Mouse (Mus musculus): ENCODE measurements around the gene Dlk1.
"Not testable (repeated sequence)": the region's sequence is repeated elsewhere in the genome, so short reads cannot be mapped to it uniquely, and the experiment has no call there.

Gene Dlk1

GRCm38 (mm10) chr12:109475501-109475900 is 22.9 kb downstream of the Dlk1 start:
- no peak for DNase-seq (ENCODE audit: low spot score)

GRCm38 (mm10) chr12:109486525-109486924 is 33.9 kb downstream of the Dlk1 start:
- DNase-seq (ENCODE audit: low spot score), result not testable (repeated sequence)

GRCm38 (mm10) chr12:109491701-109492100 is 39.1 kb downstream of the Dlk1 start:
- DNase-seq (ENCODE audit: low spot score), result no peak

- DNase-seq (ENCODE audit: low spot score), result no peak
These were observed 40.8 kb downstream of the Dlk1 start for GRCm38 (mm10) chr12:109493381-109493780.

- DNase-seq (ENCODE audit: low spot score), result no peak
These were observed 42.5 kb downstream of the Dlk1 start for GRCm38 (mm10) chr12:109495016-109495644.

- no peak for DNase-seq (ENCODE audit: low spot score)
These were observed 43.8 kb downstream of the Dlk1 start for GRCm38 (mm10) chr12:109496397-109496796.

- no peak for DNase-seq (ENCODE audit: low spot score)
These were observed 48.4 kb downstream of the Dlk1 start for GRCm38 (mm10) chr12:109500992-109501391.

- DNase-seq (ENCODE audit: low spot score), result no peak
These were observed 49.9 kb downstream of the Dlk1 start for GRCm38 (mm10) chr12:109502360-109503040.

- DNase-seq (ENCODE audit: low spot score), result no peak
These were observed 55.1 kb downstream of the Dlk1 start for GRCm38 (mm10) chr12:109507693-109508092.

GRCm38 (mm10) chr12:109508495-109509454 is 56.2 kb downstream of the Dlk1 start:
- DNase-seq (ENCODE audit: low spot score), result no peak

GRCm38 (mm10) chr12:109509531-109510137 is 57.0 kb downstream of the Dlk1 start:
- DNase-seq (ENCODE audit: low spot score), result no peak

- DNase-seq (ENCODE audit: low spot score), result no peak
These were observed 57.6 kb downstream of the Dlk1 start for GRCm38 (mm10) chr12:109510247-109510646.

GRCm38 (mm10) chr12:109511456-109511855 is 58.8 kb downstream of the Dlk1 start:
- DNase-seq (ENCODE audit: low spot score), result no peak

GRCm38 (mm10) chr12:109512151-109512907 is 59.7 kb downstream of the Dlk1 start:
- DNase-seq (ENCODE audit: low spot score), result no peak

Data from spleen, adult 12 weeks (tissue).